Mouse (Mus musculus) CD4-positive, CD25-positive, alpha-beta regulatory T cell, adult 2 months (primary cell): Measurements from ENCODE around the gene Hepacam.

Experiments used
- DNase-seq: peaks from one replicate; pipeline ENCODE4 v3.0.0-alpha.2; 2012; ENCODE audit warnings: low read depth, low spot score

Hepacam gene

GRCm38 (mm10) chr9:37433823-37434560, 66.8 kb downstream of the Hepacam start:
- DNase-seq, result no peak

- DNase-seq, result no peak
These were observed 67.8 kb downstream of the Hepacam start for GRCm38 (mm10) chr9:37434932-37435331.

- DNase-seq, result no peak
These were observed 68.5 kb downstream of the Hepacam start for GRCm38 (mm10) chr9:37435616-37436015.
